Mouse (Mus musculus): ENCODE data around the gene Lrba. TPM values are rescaled to one million over a fixed set of nuclear protein-coding genes. Genes with fewer than 3 reads are reported as not detected.

Gene Lrba
- total and polyA plus RNA-seq, 3 experiments: 12.3 to 22.6 (median 13.8) TPM

GRCm38 (mm10) chr3:86638552-86639348, 414.3 kb downstream of the Lrba start:
- Histone ChIP-seq H3K27me3 (replicated peaks) (no peaks in the 10 kb centered on the region), H3K4me2 (ENCODE audit: insufficient read depth, low read depth, poor library complexity, severe bottlenecking) (no peak overlapping the region), H3K36me3 (replicated peaks in 1 of 2; ENCODE audit: control insufficient read depth in 1 of 2, insufficient read depth in 1 of 2, low read length in 1 of 2) (no peaks in the 10 kb centered on the region), H3K9me3 (replicated peaks; ENCODE audit: low read length) (no peaks in the 10 kb centered on the region), H3K9ac (ENCODE audit: insufficient read depth, low read depth) (no peak overlapping the region), H3K27ac (ENCODE audit: insufficient read depth, low read depth) (no peak overlapping the region), H3K4me1 (ENCODE audit: control insufficient read depth in 1 of 2, insufficient read depth in 2 of 2) (peaks cover 5 to 42% of the 10 kb centered on the region in 2 experiments), H3K79me2 (replicated peaks; ENCODE audit: control insufficient read depth, extremely low read depth, insufficient read depth, poor library complexity, severe bottlenecking) (no peaks in the 10 kb centered on the region), H3K4me3 (replicated peaks in 1 of 3; ENCODE audit: low read depth in 2 of 3, low read length in 2 of 3, poor library complexity in 1 of 3) (no peak overlapping the region)
- dilution Hi-C loops (cut with MboI; ENCODE audit: extremely low pct_ligation_motif_present, extremely low pct_unique_long_range_greater_than_20kb, low sequenced_read_pairs): no loop called here
- in situ Hi-C loops (cut with MboI; ENCODE audit: low pct_ligation_motif_present, low pct_unique_long_range_greater_than_20kb, low sequenced_read_pairs): no loop called here
- TF ChIP-seq MAFK (IDR thresholded peaks at IDR 0.05; ENCODE audit: insufficient replicate concordance, low read length) (no peak), ZKSCAN1 (IDR thresholded peaks at IDR 0.05; ENCODE audit: borderline replicate concordance, low read depth, low read length) (no peak), SIN3A (IDR thresholded peaks at IDR 0.05; ENCODE audit: low read length) (no peak), HCFC1 (IDR thresholded peaks at IDR 0.05; ENCODE audit: low read depth, low read length) (no peak), POLR2AphosphoS2 (IDR thresholded peaks at IDR 0.05; ENCODE audit: low read depth, low read length) (no peak), BHLHE40 (IDR thresholded peaks at IDR 0.05; ENCODE audit: low read depth, low read length) (no peak), ZC3H11A (IDR thresholded peaks at IDR 0.05; ENCODE audit: low read depth, low read length) (no peak), CHD1 (IDR thresholded peaks at IDR 0.05; ENCODE audit: low read depth, low read length) (no peak)
- no peak for DNase-seq (ENCODE audit: extremely low read depth)

GRCm38 (mm10) chr3:86641393-86641792, 416.9 kb downstream of the Lrba start:
- no peaks in the 10 kb centered on the region for H3K9me3 ChIP-seq (replicated peaks; ENCODE audit: low read length)
- no peaks in the 10 kb centered on the region for H3K79me2 ChIP-seq (replicated peaks; ENCODE audit: control insufficient read depth, extremely low read depth, insufficient read depth, poor library complexity, severe bottlenecking)
- H3K27ac ChIP-seq (ENCODE audit: insufficient read depth, low read depth): no peak overlapping the region
- no peaks in the 10 kb centered on the region for H3K36me3 ChIP-seq (replicated peaks in 1 of 2; ENCODE audit: control insufficient read depth in 1 of 2, insufficient read depth in 1 of 2, low read length in 1 of 2)
- no peaks in the 10 kb centered on the region for H3K27me3 ChIP-seq (replicated peaks)
- DNase-seq (ENCODE audit: extremely low read depth): peak; percentile 73
- H3K4me3 ChIP-seq (replicated peaks in 1 of 3; ENCODE audit: low read depth in 2 of 3, low read length in 2 of 3, poor library complexity in 1 of 3): no peak overlapping the region
- peaks cover 5 to 28% of the 10 kb centered on the region in 2 experiments for H3K4me1 ChIP-seq (ENCODE audit: control insufficient read depth in 1 of 2, insufficient read depth in 2 of 2)
- dilution Hi-C loops (cut with MboI; ENCODE audit: extremely low pct_ligation_motif_present, extremely low pct_unique_long_range_greater_than_20kb, low sequenced_read_pairs): no loop called here
- H3K9ac ChIP-seq (ENCODE audit: insufficient read depth, low read depth): no peak overlapping the region
- peak overlapping the region; percentile 71 for H3K4me2 ChIP-seq (ENCODE audit: insufficient read depth, low read depth, poor library complexity, severe bottlenecking)
- in situ Hi-C loops (cut with MboI; ENCODE audit: low pct_ligation_motif_present, low pct_unique_long_range_greater_than_20kb, low sequenced_read_pairs): no loop called here
- TF ChIP-seq CHD2 (IDR thresholded peaks at IDR 0.05; ENCODE audit: low read length): no peak
- no peak for TF ChIP-seq CHD1 (IDR thresholded peaks at IDR 0.05; ENCODE audit: low read depth, low read length)
- no peak for TF ChIP-seq E2F4 (IDR thresholded peaks at IDR 0.05; ENCODE audit: insufficient replicate concordance, low read depth, low read length)
- peak; percentile 99 for TF ChIP-seq JUND (conservative IDR thresholded peaks at IDR 0.05; ENCODE audit: low read depth, low read length)
- peak; percentile 65; the same call in 1 of the 2 replicates for TF ChIP-seq MYC (IDR thresholded peaks at IDR 0.05; ENCODE audit: low read depth, low read length)
- TF ChIP-seq HCFC1 (IDR thresholded peaks at IDR 0.05; ENCODE audit: low read depth, low read length): no peak
- no peak for TF ChIP-seq ZMIZ1 (IDR thresholded peaks at IDR 0.05; ENCODE audit: low read depth, low read length)
- no peak for TF ChIP-seq MXI1 (IDR thresholded peaks at IDR 0.05; ENCODE audit: low read depth, low read length)
- peak; percentile 98 for TF ChIP-seq JUN (IDR thresholded peaks at IDR 0.05; ENCODE audit: insufficient read depth, low read depth, low read length)
- TF ChIP-seq UBTF (IDR thresholded peaks at IDR 0.05; ENCODE audit: low read depth, low read length): 0 out of 2 replicates have a peak, but pooled peaks have one; percentile 21
- TF ChIP-seq USF2 (conservative IDR thresholded peaks at IDR 0.05; ENCODE audit: low read depth, low read length): no peak
- no peak for TF ChIP-seq RAD21 (IDR thresholded peaks at IDR 0.05; ENCODE audit: low read depth, low read length)
- peak; percentile 97 for TF ChIP-seq EP300 (IDR thresholded peaks at IDR 0.05; ENCODE audit: low read length)
- no peak for TF ChIP-seq ZKSCAN1 (IDR thresholded peaks at IDR 0.05; ENCODE audit: borderline replicate concordance, low read depth, low read length)
- TF ChIP-seq KAT2A (IDR thresholded peaks at IDR 0.05; ENCODE audit: insufficient replicate concordance, low read length): no peak
- TF ChIP-seq CTCF (conservative IDR thresholded peaks at IDR 0.05 in 1 of 2, IDR thresholded peaks at IDR 0.05 in 1 of 2; ENCODE audit: low read depth in 2 of 2, low read length in 2 of 2): no peak
- TF ChIP-seq ETS1 (conservative IDR thresholded peaks at IDR 0.05; ENCODE audit: low read depth, low read length): peak; percentile 94
- no peak for TF ChIP-seq NRF1 (IDR thresholded peaks at IDR 0.05; ENCODE audit: low read depth, low read length)
- no peak for TF ChIP-seq SMC3 (IDR thresholded peaks at IDR 0.05; ENCODE audit: low read depth, low read length)
- TF ChIP-seq MAZ (IDR thresholded peaks at IDR 0.05; ENCODE audit: low read depth, low read length): no peak
- no peak for TF ChIP-seq NELFE (IDR thresholded peaks at IDR 0.05; ENCODE audit: low read depth, low read length)
- TF ChIP-seq ZC3H11A (IDR thresholded peaks at IDR 0.05; ENCODE audit: low read depth, low read length): no peak
- no peak for TF ChIP-seq USF1 (IDR thresholded peaks at IDR 0.05; ENCODE audit: low read depth, low read length)
- peak; percentile 97 for TF ChIP-seq IRF4 (IDR thresholded peaks at IDR 0.05; ENCODE audit: low read depth, low read length)
- no peak for TF ChIP-seq POLR2A (IDR thresholded peaks at IDR 0.05; ENCODE audit: low read depth, low read length)
- TF ChIP-seq TCF12 (IDR thresholded peaks at IDR 0.05; ENCODE audit: low read depth, low read length): peak; percentile 59
- TF ChIP-seq MAX (IDR thresholded peaks at IDR 0.05; ENCODE audit: low read length): no peak
- TF ChIP-seq MAFK (IDR thresholded peaks at IDR 0.05; ENCODE audit: insufficient replicate concordance, low read length): no peak
- peak; percentile 96 for TF ChIP-seq BHLHE40 (IDR thresholded peaks at IDR 0.05; ENCODE audit: low read depth, low read length)

Data from CH12.LX (cell line).